Mouse (Mus musculus): ENCODE results near the gene Slc43a2. TPM values are rescaled to one million over a fixed set of nuclear protein-coding genes. Genes with fewer than 3 reads are reported as not detected.
A peak's percentile ranks its signal among the peaks of the same experiment; 100 is the strongest.

Gene Slc43a2
- polyA plus RNA-seq, 1 experiment from 2014 or later = 12.1 TPM

- no peaks in the 10 kb centered on the region for H3K9me3 ChIP-seq
- H3K27ac ChIP-seq (replicated peaks) = no peak overlapping the region
- no peak overlapping the region for H3K9ac ChIP-seq (replicated peaks)
- peaks cover 15% of the 10 kb centered on the region for H3K4me1 ChIP-seq
- H3K4me3 ChIP-seq = no peak overlapping the region
- H3K36me3 ChIP-seq = peaks cover 22% of the 10 kb centered on the region
- H3K27me3 ChIP-seq = no peaks in the 10 kb centered on the region
- H3K4me2 ChIP-seq (replicated peaks) = no peak overlapping the region
- no peak for ATAC-seq (replicated peaks)
- 80% methylated on average over 9 of the region's 9 CpGs for WGBS
Observed at GRCm38 (mm10) chr11:75512301-75513018, 19.0 kb upstream of the Slc43a2 start.

GRCm38 (mm10) chr11:75513336-75513735 is 18.2 kb upstream of the Slc43a2 start, which contains the start of gene Scarf1:
TSS of gene Scarf1 (plus strand) at chr11:75513540.
- Histone ChIP-seq H3K9ac (replicated peaks) (no peak within 1 kb of the TSS), H3K27me3 (no peaks in the 10 kb centered on the region), H3K27ac (replicated peaks) (no peak within 1 kb of the TSS), H3K4me2 (replicated peaks) (no peak within 1 kb of the TSS), H3K4me1 (peaks cover 15% of the 10 kb centered on the region), H3K9me3 (no peaks in the 10 kb centered on the region), H3K36me3 (peaks cover 13% of the 10 kb centered on the region), H3K4me3 (no peak within 1 kb of the TSS)
- WGBS = 62% methylated on average over 8 of the region's 8 CpGs
- ATAC-seq (replicated peaks) = no peak

GRCm38 (mm10) chr11:75515186-75515585 is 16.3 kb upstream of the Slc43a2 start:
- H3K4me3 ChIP-seq = no peak overlapping the region
- H3K27ac ChIP-seq (replicated peaks) = no peak overlapping the region
- H3K9ac ChIP-seq (replicated peaks) = no peak overlapping the region
- no peaks in the 10 kb centered on the region for H3K9me3 ChIP-seq
- H3K4me2 ChIP-seq (replicated peaks) = no peak overlapping the region
- H3K27me3 ChIP-seq = no peaks in the 10 kb centered on the region
- no peak for ATAC-seq (replicated peaks)
- no peaks in the 10 kb centered on the region for H3K36me3 ChIP-seq
- WGBS = 93% methylated on average over 25 of the region's 25 CpGs
- H3K4me1 ChIP-seq = peaks cover 6% of the 10 kb centered on the region

- no peak for ATAC-seq (replicated peaks)
Observed at GRCm38 (mm10) chr11:75519834-75520633, 11.5 kb upstream of the Slc43a2 start.

GRCm38 (mm10) chr11:75521609-75522008 is 9.9 kb upstream of the Slc43a2 start:
- no peak for ATAC-seq (replicated peaks)
- Histone ChIP-seq H3K4me2 (replicated peaks) (no peak overlapping the region), H3K27ac (replicated peaks) (no peak overlapping the region), H3K36me3 (no peaks in the 10 kb centered on the region), H3K4me3 (no peak overlapping the region), H3K9ac (replicated peaks) (no peak overlapping the region), H3K4me1 (no peaks in the 10 kb centered on the region), H3K27me3 (no peaks in the 10 kb centered on the region), H3K9me3 (no peaks in the 10 kb centered on the region)
- 91% methylated on average over 4 of the region's 4 CpGs for WGBS

More at GRCm38 (mm10) chr11:75519834-75520633, 11.5 kb upstream of the Slc43a2 start:
- Histone ChIP-seq H3K4me1 (no peaks in the 10 kb centered on the region), H3K27me3 (no peaks in the 10 kb centered on the region), H3K36me3 (no peaks in the 10 kb centered on the region), H3K4me3 (no peak overlapping the region), H3K9me3 (no peaks in the 10 kb centered on the region), H3K9ac (replicated peaks) (no peak overlapping the region), H3K4me2 (replicated peaks) (no peak overlapping the region), H3K27ac (replicated peaks) (no peak overlapping the region)
- WGBS = 85% methylated on average over 15 of the region's 15 CpGs

- ATAC-seq (replicated peaks) = no peak
- no peaks in the 10 kb centered on the region for H3K36me3 ChIP-seq
- no peak overlapping the region for H3K4me3 ChIP-seq
- H3K4me2 ChIP-seq (replicated peaks) = no peak overlapping the region
- H3K9ac ChIP-seq (replicated peaks) = no peak overlapping the region
- H3K4me1 ChIP-seq = no peaks in the 10 kb centered on the region
- no peaks in the 10 kb centered on the region for H3K9me3 ChIP-seq
- H3K27ac ChIP-seq (replicated peaks) = no peak overlapping the region
- no peaks in the 10 kb centered on the region for H3K27me3 ChIP-seq
- WGBS = 81% methylated on average over 2 of the region's 2 CpGs
Observed at GRCm38 (mm10) chr11:75522793-75523192, 8.7 kb upstream of the Slc43a2 start.

- Histone ChIP-seq H3K36me3 (no peaks in the 10 kb centered on the region), H3K9me3 (no peaks in the 10 kb centered on the region), H3K4me1 (no peaks in the 10 kb centered on the region), H3K4me3 (no peak overlapping the region), H3K9ac (replicated peaks) (no peak overlapping the region), H3K4me2 (replicated peaks) (no peak overlapping the region), H3K27ac (replicated peaks) (no peak overlapping the region), H3K27me3 (no peaks in the 10 kb centered on the region)
- no peak for ATAC-seq (replicated peaks)
- WGBS = 83% methylated on average over 15 of the region's 15 CpGs
Observed at GRCm38 (mm10) chr11:75525531-75526125, 5.9 kb upstream of the Slc43a2 start.

GRCm38 (mm10) chr11:75526943-75527342 is 4.6 kb upstream of the Slc43a2 start:
- H3K27ac ChIP-seq (replicated peaks) = no peak overlapping the region
- WGBS = 87% methylated on average over 6 of the region's 6 CpGs
- H3K9ac ChIP-seq (replicated peaks) = no peak overlapping the region
- H3K4me3 ChIP-seq = no peak overlapping the region
- no peaks in the 10 kb centered on the region for H3K27me3 ChIP-seq
- H3K9me3 ChIP-seq = no peaks in the 10 kb centered on the region
- no peaks in the 10 kb centered on the region for H3K36me3 ChIP-seq
- no peak for ATAC-seq (replicated peaks)
- H3K4me1 ChIP-seq = no peaks in the 10 kb centered on the region
- no peak overlapping the region for H3K4me2 ChIP-seq (replicated peaks)

GRCm38 (mm10) chr11:75529771-75530170 is 1.7 kb upstream of the Slc43a2 start:
- H3K27ac ChIP-seq (replicated peaks) = no peak overlapping the region
- peaks cover 18% of the 10 kb centered on the region for H3K4me1 ChIP-seq
- H3K27me3 ChIP-seq = no peaks in the 10 kb centered on the region
- H3K4me2 ChIP-seq (replicated peaks) = no peak overlapping the region
- H3K9me3 ChIP-seq = no peaks in the 10 kb centered on the region
- H3K9ac ChIP-seq (replicated peaks) = no peak overlapping the region
- no peak overlapping the region for H3K4me3 ChIP-seq
- 59% methylated on average over 4 of the region's 4 CpGs for WGBS
- no peaks in the 10 kb centered on the region for H3K36me3 ChIP-seq
- no peak for ATAC-seq (replicated peaks)

- Histone ChIP-seq H3K36me3 (no peaks in the 10 kb centered on the region), H3K27ac (replicated peaks) (peak overlapping the region; percentile 99), H3K4me3 (peak overlapping the region; percentile 92), H3K4me1 (peaks cover 23% of the 10 kb centered on the region), H3K9me3 (no peaks in the 10 kb centered on the region), H3K4me2 (replicated peaks) (peak overlapping the region; percentile 97), H3K9ac (replicated peaks) (peak overlapping the region; percentile 98), H3K27me3 (no peaks in the 10 kb centered on the region)
- ATAC-seq (replicated peaks) = peak; percentile 55
- WGBS = 0% methylated on average over 10 of the region's 10 CpGs
Observed at GRCm38 (mm10) chr11:75530325-75530724, 1.2 kb upstream of the Slc43a2 start.

- ATAC-seq (replicated peaks) = peak; percentile 38
- peak overlapping the region; percentile 98 for H3K9ac ChIP-seq (replicated peaks)
- H3K27ac ChIP-seq (replicated peaks) = peak overlapping the region; percentile 99
- H3K9me3 ChIP-seq = no peaks in the 10 kb centered on the region
- under 1% methylated on average over 31 of the region's 31 CpGs for WGBS
- H3K4me2 ChIP-seq (replicated peaks) = peak overlapping the region; percentile 97
- no peaks in the 10 kb centered on the region for H3K36me3 ChIP-seq
- peak overlapping the region; percentile 92 for H3K4me3 ChIP-seq
- H3K27me3 ChIP-seq = no peaks in the 10 kb centered on the region
- H3K4me1 ChIP-seq = peaks cover 23% of the 10 kb centered on the region
Observed at GRCm38 (mm10) chr11:75530845-75531373, 585 bp upstream of the Slc43a2 start.

All from forebrain, embryonic 15.5 days (tissue).